Mouse (Mus musculus) cerebellum, adult 2 months (tissue): ENCODE measurements at regions not wholly inside any gene's neighbourhood (a gene's known extent, or its start where the extent isn't known, plus 50 kb on each side); places are given as distances from the start of the nearest gene placed in this dataset.

Experiments
- CTCF ChIP-seq: fragments of 200-500 bp; IDR thresholded peaks from 2 replicates; pipeline ENCODE4 v1.5.1; 2011; ENCODE audit warnings: low read depth, mild to moderate bottlenecking, control low read depth, low read length, moderate library complexity, borderline replicate concordance; ENCODE audit not compliant: insufficient read depth
- POLR2A ChIP-seq: fragments of 200-500 bp; IDR thresholded peaks from 2 replicates; pipeline ENCODE4 v1.6.1; 2011; ENCODE audit warnings: low read length, control low read depth, borderline replicate concordance; ENCODE audit not compliant: insufficient read depth

- TF ChIP-seq CTCF (no peak), POLR2A (no peak)
These were observed 135.0 kb downstream of the Lmo4 start for GRCm38 (mm10) chr3:144069979-144070540.
